Mouse (Mus musculus) liver, adult 2 months (tissue): ENCODE measurements around the gene Atg16l2. TPM values are rescaled to one million over a fixed set of nuclear protein-coding genes. Genes with fewer than 3 reads are reported as not detected.

Experiments used
- DNase-seq: peaks from one replicate; pipeline ENCODE4 v3.0.0-alpha.2; 2011; ENCODE audit warnings: low read depth, low spot score; ENCODE audit errors: extremely low read depth
- H3K27ac ChIP-seq: fragments of 200-500 bp; replicated peaks from 2 replicates; pipeline ENCODE4 v1.5.1; 2012; ENCODE audit warnings: low read depth, mild to moderate bottlenecking, control low read depth, inconsistent platforms, low read length; ENCODE audit not compliant: insufficient read depth
- H3K27me3 ChIP-seq: fragments of 200-500 bp; 2 replicates; pipeline ENCODE4 v1.6.1; 2012; ENCODE audit warnings: mild to moderate bottlenecking, moderate library complexity, low read length, inconsistent platforms; ENCODE audit not compliant: control insufficient read depth, insufficient read depth
- H3K36me3 ChIP-seq: fragments of 200-500 bp; 2 replicates; pipeline ENCODE4 v1.6.1; 2012; ENCODE audit warnings: low read length, inconsistent platforms; ENCODE audit not compliant: control insufficient read depth, insufficient read depth
- H3K4me1 ChIP-seq: fragments of 200-500 bp; 2 replicates; pipeline ENCODE4 v1.6.1; 2011; ENCODE audit warnings: low read length; ENCODE audit not compliant: control insufficient read depth, insufficient read depth
- H3K4me3 ChIP-seq: fragments of 200-500 bp; 2 replicates; pipeline ENCODE4 v1.5.1; 2011; ENCODE audit warnings: low read depth, mild to moderate bottlenecking, control low read depth, low read length, moderate library complexity; ENCODE audit not compliant: insufficient read depth
- H3K79me2 ChIP-seq: fragments of 200-500 bp; 2 replicates; pipeline ENCODE4 v1.6.1; 2012; ENCODE audit warnings: inconsistent platforms, mild to moderate bottlenecking, low read length, moderate library complexity; ENCODE audit not compliant: control insufficient read depth, insufficient read depth
- H3K9ac ChIP-seq: fragments of 200-500 bp; 2 replicates; pipeline ENCODE4 v1.6.1; 2012; ENCODE audit warnings: low read depth, mild to moderate bottlenecking, control low read depth, inconsistent platforms, low read length
- CTCF ChIP-seq: fragments of 200-500 bp; IDR thresholded peaks from 2 replicates; pipeline ENCODE4 v1.5.1; 2011; ENCODE audit warnings: low read depth, low read length, control low read depth
- POLR2A ChIP-seq: fragments of 200-500 bp; IDR thresholded peaks from 2 replicates; pipeline ENCODE4 v1.6.1; 2011; ENCODE audit warnings: low read length, control low read depth; ENCODE audit not compliant: insufficient read depth; ENCODE audit errors: extremely low read depth
- WGBS: fragments of 180-500 bp; shearing (Covaris S2); methylation state at CpG from one replicate; pipeline ENCODE4 v1.1.7; 2018; 5-methylcytosine and 5-hydroxymethylcytosine counted together
- polyA plus RNA-seq: library from polyadenylated mRNA; depleted of rRNA; stranded (reverse); fragments of >200 nt; gene quantifications from 2 replicates; pipeline ENCODE4 v1.2.3, GENCODE M21; 2012
- total RNA-seq: library from RNA; depleted of rRNA; stranded (reverse); fragments of >200 nt; gene quantifications from 2 replicates; pipeline ENCODE4 v1.2.3, GENCODE M21; 2014

Atg16l2 gene
- total and polyA plus RNA-seq, 2 experiments, result 9.1 to 13.8 TPM

DNA sequence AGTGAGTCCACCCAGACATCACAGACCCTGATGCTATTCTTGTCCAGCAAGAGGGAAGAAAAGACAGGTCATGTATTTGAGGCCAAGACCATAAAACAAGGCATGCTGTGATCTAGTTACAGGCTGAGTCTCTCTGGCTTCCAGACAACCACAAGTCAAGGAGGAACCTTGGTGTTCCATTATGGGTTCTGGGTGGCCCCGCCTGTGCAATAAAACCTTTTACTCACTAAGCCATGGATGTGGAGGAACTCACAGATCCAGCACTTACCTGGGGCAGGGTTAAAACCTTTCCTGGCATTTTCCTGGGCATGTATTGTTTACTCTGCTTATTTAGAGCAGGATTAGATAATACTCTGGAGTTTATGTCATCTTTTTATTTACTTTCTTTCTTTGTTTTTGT, 17.5 kb downstream of the Atg16l2 start:
- no peaks in the 10 kb centered on the region for H3K4me1 ChIP-seq
- no peaks in the 10 kb centered on the region for H3K27me3 ChIP-seq
- DNase-seq, result no peak
- no peak overlapping the region for H3K4me3 ChIP-seq
- WGBS, result 88% methylated on average over 1 of the region's 1 CpGs
- TF ChIP-seq CTCF (no peak), POLR2A (no peak)
- H3K79me2 ChIP-seq, result peaks cover 2% of the 10 kb centered on the region; the same call in 1 of the 2 replicates
- no peak overlapping the region for H3K9ac ChIP-seq
- H3K27ac ChIP-seq, result no peak overlapping the region
- peaks cover 54% of the 10 kb centered on the region for H3K36me3 ChIP-seq

DNA sequence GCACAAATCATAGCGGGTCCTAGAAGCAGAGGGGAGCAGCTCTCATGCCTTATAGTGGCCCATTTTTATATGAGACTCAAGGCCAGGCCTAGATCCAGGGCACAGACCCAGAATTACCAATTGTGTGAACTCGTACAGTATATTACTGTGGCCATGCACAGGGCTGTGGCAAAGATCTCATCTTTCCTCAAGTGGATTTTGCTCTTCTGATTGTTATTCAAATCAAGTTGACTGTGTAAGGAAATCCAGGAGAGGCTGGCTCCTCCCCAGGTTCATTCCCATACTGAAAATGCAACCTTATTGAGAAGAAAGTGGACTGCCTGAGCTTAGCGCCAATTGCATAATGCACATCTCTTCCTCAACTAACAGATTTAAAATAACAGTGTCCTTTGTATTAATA, 19.3 kb downstream of the Atg16l2 start:
- Histone ChIP-seq H3K4me3 (no peak overlapping the region), H3K79me2 (peaks cover 2% of the 10 kb centered on the region; the same call in 1 of the 2 replicates), H3K36me3 (peaks cover 57% of the 10 kb centered on the region), H3K27me3 (no peaks in the 10 kb centered on the region), H3K4me1 (no peaks in the 10 kb centered on the region), H3K9ac (no peak overlapping the region), H3K27ac (no peak overlapping the region)
- no peak for DNase-seq
- TF ChIP-seq POLR2A (no peak), CTCF (no peak)
- WGBS, result 92% methylated on average over 3 of the region's 3 CpGs

DNA sequence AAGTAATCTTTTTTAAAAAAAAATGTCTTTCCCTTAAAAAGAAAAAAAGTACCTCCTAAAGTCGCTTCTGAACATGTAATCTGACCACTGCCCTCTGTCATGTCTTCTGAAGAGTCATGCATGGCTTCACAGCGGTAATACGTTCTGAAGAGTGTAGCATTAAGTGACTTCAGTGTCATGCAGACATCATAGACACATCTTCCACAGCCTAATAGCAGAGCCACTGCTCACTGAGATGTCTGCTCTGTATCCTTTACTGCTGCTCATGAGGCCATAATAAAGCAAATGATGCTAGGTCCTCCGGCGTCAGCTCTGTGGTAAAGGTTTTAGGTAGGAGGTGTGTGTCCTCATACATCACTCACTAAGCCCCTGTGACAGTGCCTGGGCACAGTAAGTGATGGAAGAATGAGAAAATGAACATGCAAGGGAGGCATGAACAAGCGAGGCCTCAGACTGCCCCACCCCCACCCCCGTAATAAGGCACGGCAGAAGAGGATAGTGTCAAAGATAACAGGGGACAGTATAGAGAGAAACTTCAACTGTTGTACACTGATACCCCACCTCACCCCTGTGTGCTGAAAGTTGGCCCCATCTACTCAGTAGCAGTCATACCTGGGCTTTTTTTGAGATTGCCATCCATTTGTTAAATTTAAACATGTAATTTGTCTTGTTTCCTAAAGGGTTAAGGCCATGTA, 29.4 kb downstream of the Atg16l2 start:
- H3K36me3 ChIP-seq, result peaks cover 43% of the 10 kb centered on the region
- no peaks in the 10 kb centered on the region for H3K27me3 ChIP-seq
- 94% methylated on average over 8 of the region's 8 CpGs for WGBS
- no peak for DNase-seq
- no peak for TF ChIP-seq POLR2A
- TF ChIP-seq CTCF, result no peak
- no peak overlapping the region for H3K9ac ChIP-seq
- H3K27ac ChIP-seq, result no peak overlapping the region
- H3K79me2 ChIP-seq, result no peaks in the 10 kb centered on the region
- peaks cover 5% of the 10 kb centered on the region; the same call in 1 of the 2 replicates for H3K4me1 ChIP-seq
- H3K4me3 ChIP-seq, result no peak overlapping the region

DNA sequence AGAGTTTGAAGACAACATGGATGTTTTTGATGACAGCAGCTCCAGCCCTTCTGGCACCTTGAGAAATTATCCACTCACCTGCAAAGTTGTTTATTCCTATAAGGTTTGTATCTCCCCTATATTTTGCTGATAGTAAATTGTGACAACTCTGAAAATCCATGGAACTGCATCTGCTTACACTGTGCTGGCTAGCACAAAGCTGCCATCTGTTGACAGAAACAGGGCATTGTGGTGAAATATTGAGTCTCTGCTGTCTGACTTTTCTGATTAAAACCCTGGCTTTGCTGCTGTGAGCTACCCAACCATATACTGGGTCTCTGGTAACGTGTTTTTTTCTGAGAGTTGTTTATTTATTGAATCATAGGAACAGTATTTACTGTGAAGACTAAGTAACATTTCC, 30.4 kb downstream of the Atg16l2 start:
- Histone ChIP-seq H3K27ac (no peak overlapping the region), H3K9ac (no peak overlapping the region), H3K27me3 (no peaks in the 10 kb centered on the region), H3K4me1 (peaks cover 9% of the 10 kb centered on the region; the same call in 1 of the 2 replicates), H3K79me2 (no peaks in the 10 kb centered on the region), H3K36me3 (peaks cover 42% of the 10 kb centered on the region), H3K4me3 (no peak overlapping the region)
- TF ChIP-seq POLR2A (no peak), CTCF (no peak)
- DNase-seq, result no peak
- WGBS, result 79% methylated on average over 1 of the region's 1 CpGs

DNA sequence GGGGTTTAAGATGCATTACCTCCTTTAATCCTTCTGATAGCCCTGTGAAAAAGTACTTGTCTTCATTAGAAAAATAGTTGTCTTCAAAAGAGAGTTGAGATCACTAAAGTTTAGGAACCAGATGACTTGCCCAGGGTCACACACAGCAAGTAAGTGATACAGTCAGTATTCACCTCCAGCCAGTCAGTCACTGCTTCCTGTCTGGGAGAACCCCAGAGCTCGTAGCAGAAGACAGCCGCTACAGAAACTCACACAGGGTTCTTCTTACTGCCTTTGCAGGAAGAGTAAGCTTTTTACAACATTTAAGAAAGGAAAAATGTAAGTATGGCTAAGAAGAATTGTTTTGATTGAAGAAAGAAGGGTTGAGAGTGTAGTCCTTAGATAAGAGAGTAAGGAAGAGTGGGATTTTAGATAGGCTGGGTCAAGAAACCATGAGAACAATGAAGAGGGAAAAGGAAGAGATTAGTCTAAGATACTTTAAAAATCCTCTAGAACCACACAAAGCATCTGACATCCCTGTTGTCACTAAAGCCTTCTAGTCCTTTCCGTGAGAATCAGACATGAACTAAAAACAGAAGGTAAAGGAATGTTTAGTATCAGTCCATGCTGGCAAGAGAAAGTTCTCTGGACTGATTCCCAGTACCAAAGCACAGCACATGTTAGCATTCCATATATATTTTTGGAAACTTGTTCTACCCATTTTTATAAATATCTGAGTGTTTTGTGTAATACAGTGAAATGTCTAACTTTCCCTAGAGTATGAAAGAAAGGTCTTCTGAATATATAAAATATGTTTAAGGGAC, 34.4 kb downstream of the Atg16l2 start:
- TF ChIP-seq CTCF, result no peak
- no peak for TF ChIP-seq POLR2A
- DNase-seq, result peak; percentile 16
- Histone ChIP-seq H3K36me3 (peaks cover 22% of the 10 kb centered on the region), H3K4me3 (no peak overlapping the region), H3K4me1 (peaks cover 11% of the 10 kb centered on the region; the same call in 1 of the 2 replicates), H3K27ac (0 out of 2 replicates have a peak overlapping the region, but pooled peaks have one; percentile 18), H3K27me3 (no peaks in the 10 kb centered on the region), H3K9ac (no peak overlapping the region), H3K79me2 (no peaks in the 10 kb centered on the region)
- 76% methylated on average over 3 of the region's 3 CpGs for WGBS
